Mouse (Mus musculus) hindbrain, embryonic 16.5 days (tissue): ENCODE results near the gene Kcnab2. TPM values are rescaled to one million over a fixed set of nuclear protein-coding genes. Genes with fewer than 3 reads are reported as not detected.

Source experiments
- ATAC-seq: fragments of 200-750 bp; cut with Nextera tagmentation; 2 replicates; pipeline ENCODE4 v1.8.0; 2017; ENCODE audit warnings: moderate TSS enrichment, moderate library complexity
- H3K27ac ChIP-seq: fragments of 300-500 bp; sonication (generic); 2 replicates; pipeline ENCODE4 v1.5.1; 2014; ENCODE audit warnings: low read depth, mild to moderate bottlenecking, control low read depth, low read length, moderate library complexity
- H3K27me3 ChIP-seq: fragments of 300-500 bp; sonication (generic); replicated peaks from 2 replicates; pipeline ENCODE4 v1.6.1; 2014; ENCODE audit warnings: low read length; ENCODE audit not compliant: control insufficient read depth, insufficient read depth
- H3K36me3 ChIP-seq: fragments of 300-500 bp; sonication (generic); 2 replicates; pipeline ENCODE4 v1.6.1; 2014; ENCODE audit warnings: mild to moderate bottlenecking, low read length, moderate library complexity, mixed read lengths; ENCODE audit not compliant: control insufficient read depth, insufficient read depth
- H3K4me1 ChIP-seq: fragments of 300-500 bp; sonication (generic); 2 replicates; pipeline ENCODE4 v1.6.1; 2014; ENCODE audit warnings: low read depth, low read length; ENCODE audit not compliant: control insufficient read depth, insufficient read depth
- H3K4me2 ChIP-seq: fragments of 300-500 bp; sonication (generic); 2 replicates; pipeline ENCODE4 v1.6.1; 2014; ENCODE audit warnings: mild to moderate bottlenecking, low read length, control low read depth, moderate library complexity
- H3K4me3 ChIP-seq: fragments of 300-500 bp; sonication (generic); 2 replicates; pipeline ENCODE4 v1.5.1; 2014; ENCODE audit warnings: mild to moderate bottlenecking, low read length, control low read depth, moderate library complexity
- H3K9ac ChIP-seq: fragments of 300-500 bp; sonication (generic); 2 replicates; pipeline ENCODE4 v1.6.1; 2014; ENCODE audit warnings: low read depth, mild to moderate bottlenecking, control low read depth, low read length, moderate library complexity
- H3K9me3 ChIP-seq: fragments of 300-500 bp; sonication (generic); 2 replicates; pipeline ENCODE4 v1.6.1; 2014; ENCODE audit warnings: mild to moderate bottlenecking, low read length, moderate library complexity; ENCODE audit not compliant: control insufficient read depth
- WGBS: fragments of 180-500 bp; shearing (Covaris S2); extraction: QIAGEN DNeasy Blood & Tissue Kit; methylation state at CpG from one replicate; pipeline ENCODE4 v1.1.7; 2014; 5-methylcytosine and 5-hydroxymethylcytosine counted together
- polyA plus RNA-seq: library from polyadenylated mRNA; unstranded; fragments of >200 nt; fragmentation: Nextera tagmentation; extraction: Ambion mirVana; gene quantifications from 2 replicates; pipeline ENCODE4 v1.2.1, GENCODE M21; 2015

The Kcnab2 gene
- polyA plus RNA-seq, result 33.2 and 33.5 TPM in 2 replicates

- WGBS, result 0% methylated on average over 63 of the region's 63 CpGs
- Histone ChIP-seq H3K27ac (peak within 1 kb of the TSS; percentile 91), H3K27me3 (no peaks in the 10 kb centered on the region), H3K4me3 (peak within 1 kb of the TSS; percentile 80), H3K36me3 (0 out of 2 replicates have a peak, but pooled peaks cover 2% of the 10 kb centered on the region), H3K9me3 (no peaks in the 10 kb centered on the region; the same call in 1 of the 2 replicates), H3K9ac (peak within 1 kb of the TSS; percentile 83), H3K4me1 (peaks cover 20% of the 10 kb centered on the region), H3K4me2 (peak within 1 kb of the TSS; percentile 90)
- peak; percentile 96 for ATAC-seq
These were observed at the start of gene Kcnab2 for GRCm38 (mm10) chr4:152477466-152478223. Gene Kcnab2, minus strand, starts transcription at chr4:152477871.

DNA sequence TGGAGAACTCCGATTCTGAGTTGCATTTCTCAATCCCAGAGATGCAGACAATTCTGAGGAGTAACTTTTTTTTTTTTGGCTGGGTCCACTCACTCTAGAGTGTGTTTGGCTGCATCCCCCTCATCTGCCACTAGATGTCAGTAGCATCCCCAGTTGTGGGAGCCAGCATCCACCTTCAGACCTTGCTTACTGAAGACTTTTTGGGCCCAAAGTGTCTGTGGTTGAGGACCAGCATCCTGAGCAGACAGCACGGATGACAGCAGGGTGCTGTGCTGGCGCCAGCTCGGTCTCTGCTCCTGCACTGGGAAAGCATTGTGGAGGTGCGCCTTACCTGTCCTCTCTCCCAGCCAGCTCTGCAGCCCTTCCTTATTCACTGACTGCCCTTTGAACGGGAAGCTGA lies 42.4 kb upstream of the Kcnab2 start:
- Histone ChIP-seq H3K27ac (no peak overlapping the region), H3K36me3 (no peaks in the 10 kb centered on the region), H3K27me3 (no peaks in the 10 kb centered on the region), H3K9me3 (no peaks in the 10 kb centered on the region), H3K4me2 (no peak overlapping the region), H3K4me1 (no peaks in the 10 kb centered on the region), H3K9ac (no peak overlapping the region), H3K4me3 (no peak overlapping the region)
- peak; percentile 77; the same call in 1 of the 2 replicates for ATAC-seq
- 37% methylated on average over 6 of the region's 6 CpGs for WGBS

GRCm38 (mm10) chr4:152519106-152519505 lies 41.4 kb upstream of the Kcnab2 start:
- no peak overlapping the region for H3K27ac ChIP-seq
- H3K4me2 ChIP-seq, result no peak overlapping the region
- H3K9me3 ChIP-seq, result no peaks in the 10 kb centered on the region
- no peak for ATAC-seq
- H3K4me3 ChIP-seq, result no peak overlapping the region
- no peaks in the 10 kb centered on the region for H3K36me3 ChIP-seq
- no peak overlapping the region for H3K9ac ChIP-seq
- H3K27me3 ChIP-seq, result no peaks in the 10 kb centered on the region
- 80% methylated on average over 10 of the region's 10 CpGs for WGBS
- H3K4me1 ChIP-seq, result no peaks in the 10 kb centered on the region

- peaks cover 7% of the 10 kb centered on the region for H3K4me1 ChIP-seq
- no peaks in the 10 kb centered on the region for H3K27me3 ChIP-seq
- H3K36me3 ChIP-seq, result no peaks in the 10 kb centered on the region
- no peaks in the 10 kb centered on the region for H3K9me3 ChIP-seq
- H3K4me3 ChIP-seq, result no peak overlapping the region
- no peak overlapping the region for H3K9ac ChIP-seq
- no peak overlapping the region for H3K27ac ChIP-seq
- 79% methylated on average over 6 of the region's 7 CpGs for WGBS
- no peak for ATAC-seq
- H3K4me2 ChIP-seq, result no peak overlapping the region
These were observed 37.2 kb upstream of the Kcnab2 start for GRCm38 (mm10) chr4:152514884-152515283.

DNA sequence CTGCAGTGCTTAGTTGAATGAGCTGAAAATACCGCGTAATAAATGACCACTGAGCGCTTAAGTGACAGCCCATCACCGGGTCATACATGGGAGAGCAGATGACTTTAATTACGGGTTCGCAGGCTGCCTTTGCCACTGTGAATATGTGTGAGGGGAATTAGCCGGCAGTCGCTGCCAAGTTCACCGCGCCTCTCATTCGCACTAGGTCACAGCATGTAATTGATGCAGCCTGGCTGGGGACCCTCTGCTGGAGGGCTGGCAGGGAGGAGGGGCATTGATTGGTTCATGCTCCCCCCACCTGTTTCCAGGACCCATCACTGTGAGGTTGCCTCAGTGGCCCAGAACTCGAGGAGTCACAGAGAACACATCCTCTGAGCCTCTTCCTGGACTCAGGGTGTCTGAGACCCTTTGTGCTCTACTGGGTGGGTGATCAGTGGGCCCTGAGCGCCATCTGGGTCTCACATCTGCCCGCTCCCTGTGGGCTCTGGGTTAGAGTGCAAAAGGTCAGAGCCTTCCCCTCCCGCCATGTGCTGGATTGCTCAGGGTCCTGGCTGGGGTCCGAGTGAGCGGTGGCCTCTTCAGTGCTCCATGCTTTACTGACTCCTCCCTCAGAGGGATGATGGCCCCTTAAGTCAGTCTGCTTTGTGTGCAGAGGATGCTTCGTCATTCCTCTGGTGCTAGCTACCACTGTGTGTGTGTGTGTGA lies 34.7 kb upstream of the Kcnab2 start:
- H3K9me3 ChIP-seq, result no peaks in the 10 kb centered on the region
- H3K27ac ChIP-seq, result no peak overlapping the region
- H3K36me3 ChIP-seq, result 0 out of 2 replicates have a peak, but pooled peaks cover 2% of the 10 kb centered on the region
- H3K4me1 ChIP-seq, result peaks cover 7% of the 10 kb centered on the region
- 29% methylated on average over 18 of the region's 18 CpGs for WGBS
- no peak overlapping the region for H3K4me2 ChIP-seq
- peak; percentile 75 for ATAC-seq
- H3K4me3 ChIP-seq, result no peak overlapping the region
- H3K27me3 ChIP-seq, result no peaks in the 10 kb centered on the region
- H3K9ac ChIP-seq, result 0 out of 2 replicates have a peak overlapping the region, but pooled peaks have one; percentile 27

- Histone ChIP-seq H3K4me3 (no peak overlapping the region), H3K4me2 (peak overlapping the region; percentile 17; the same call in 1 of the 2 replicates), H3K9me3 (no peaks in the 10 kb centered on the region), H3K4me1 (peaks cover 8% of the 10 kb centered on the region), H3K36me3 (peaks cover 4% of the 10 kb centered on the region; the same call in 1 of the 2 replicates), H3K9ac (no peak overlapping the region), H3K27ac (0 out of 2 replicates have a peak overlapping the region, but pooled peaks have one; percentile 32), H3K27me3 (no peaks in the 10 kb centered on the region)
- no peak for ATAC-seq
- 32% methylated on average over 20 of the region's 20 CpGs for WGBS
These were observed 16.7 kb upstream of the Kcnab2 start for GRCm38 (mm10) chr4:152494360-152494879.

- 0 out of 2 replicates have a peak, but pooled peaks have one; percentile 47 for ATAC-seq
These were observed 13.7 kb upstream of the Kcnab2 start for GRCm38 (mm10) chr4:152491250-152491899.

GRCm38 (mm10) chr4:152490311-152490710 lies 12.6 kb upstream of the Kcnab2 start:
- Histone ChIP-seq H3K9ac (no peak overlapping the region), H3K27ac (no peak overlapping the region), H3K4me2 (no peak overlapping the region), H3K9me3 (no peaks in the 10 kb centered on the region), H3K4me1 (peaks cover 8% of the 10 kb centered on the region), H3K27me3 (no peaks in the 10 kb centered on the region), H3K36me3 (0 out of 2 replicates have a peak, but pooled peaks cover 2% of the 10 kb centered on the region), H3K4me3 (no peak overlapping the region)
- no peak for ATAC-seq
- WGBS, result 74% methylated on average over 14 of the region's 14 CpGs

More at GRCm38 (mm10) chr4:152491250-152491899, 13.7 kb upstream of the Kcnab2 start:
- H3K27me3 ChIP-seq, result no peaks in the 10 kb centered on the region
- no peaks in the 10 kb centered on the region for H3K9me3 ChIP-seq
- H3K4me2 ChIP-seq, result 0 out of 2 replicates have a peak overlapping the region, but pooled peaks have one; percentile 28
- H3K36me3 ChIP-seq, result 0 out of 2 replicates have a peak, but pooled peaks cover 2% of the 10 kb centered on the region
- no peak overlapping the region for H3K4me3 ChIP-seq
- H3K27ac ChIP-seq, result no peak overlapping the region
- H3K4me1 ChIP-seq, result peaks cover 8% of the 10 kb centered on the region
- 49% methylated on average over 15 of the region's 15 CpGs for WGBS
- peak overlapping the region; percentile 27; the same call in 1 of the 2 replicates for H3K9ac ChIP-seq
